Mouse (Mus musculus) C2C12 (cell line): ENCODE results near the gene Akr1c13.

ENCODE experiments used
- CEBPB ChIP-seq: IDR thresholded peaks from one replicate; pipeline ENCODE4 v1.6.1; 2011; ENCODE audit warnings: low read depth, mild to moderate bottlenecking, control low read depth, moderate library complexity
- CTCF ChIP-seq: IDR thresholded peaks from one replicate; pipeline ENCODE4 v1.5.1; 2011; ENCODE audit not compliant: control insufficient read depth, insufficient read depth, insufficient read length
- MAX ChIP-seq: IDR thresholded peaks from one replicate; pipeline ENCODE4 v1.6.1; 2011; ENCODE audit warnings: mild to moderate bottlenecking, control low read depth
- MYOD1 ChIP-seq: IDR thresholded peaks from one replicate; pipeline ENCODE4 v1.6.1; 2011; ENCODE audit warnings: low read depth; ENCODE audit not compliant: control insufficient read depth, insufficient read length
- MYOG ChIP-seq: IDR thresholded peaks from one replicate; pipeline ENCODE4 v1.6.1; 2011; ENCODE audit not compliant: control insufficient read depth, insufficient read length; ENCODE audit errors: extremely low read depth
- USF1 ChIP-seq: IDR thresholded peaks from one replicate; pipeline ENCODE4 v1.6.1; 2011; ENCODE audit warnings: low read depth, mild to moderate bottlenecking, control low read depth, moderate library complexity

DNA sequence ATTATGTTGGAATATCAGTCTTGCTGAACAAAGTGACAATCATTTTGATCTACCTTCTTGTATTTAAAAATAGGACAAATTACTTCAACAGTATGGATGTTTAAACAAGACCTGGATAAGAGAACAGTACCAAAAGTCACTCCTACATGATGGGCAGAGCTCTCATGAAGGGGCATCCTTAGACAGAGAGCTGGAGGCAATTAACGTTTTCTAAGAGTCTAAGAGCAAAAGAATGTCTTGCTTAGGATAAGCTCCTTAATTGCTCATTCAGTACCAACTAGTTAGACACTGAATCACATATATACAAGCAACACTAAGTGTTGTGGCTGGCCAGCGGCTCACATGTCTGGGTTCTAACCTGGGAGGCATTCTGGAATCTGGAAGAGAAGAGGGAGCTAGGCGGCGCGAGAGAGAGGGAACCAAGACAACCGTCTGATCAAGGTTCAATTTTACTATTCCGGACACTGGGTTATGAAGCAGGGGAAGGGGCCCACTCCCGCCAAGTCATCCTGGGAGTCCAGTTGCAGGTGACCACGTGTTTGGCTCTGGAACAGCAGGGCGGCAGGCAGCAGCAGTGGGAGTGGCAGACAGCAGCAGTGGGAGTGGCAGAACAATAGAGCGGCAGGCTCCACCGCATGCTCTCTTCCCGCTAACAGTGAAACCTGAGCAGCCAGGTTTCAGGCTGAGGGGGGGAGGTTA lies 54.1 kb downstream of the Akr1c13 start:
- TF ChIP-seq CTCF = no peak
- TF ChIP-seq CEBPB = no peak
- no peak for TF ChIP-seq MYOD1
- no peak for TF ChIP-seq USF1
- TF ChIP-seq MYOG = no peak
- TF ChIP-seq MAX = no peak
